Mouse (Mus musculus) small intestine, adult 2 months (tissue): ENCODE data around the gene Gale.

Experiments used
- CTCF ChIP-seq: fragments of 200-500 bp; IDR thresholded peaks from 2 replicates; pipeline ENCODE4 v1.5.1; 2012; ENCODE audit warnings: low read depth, mild to moderate bottlenecking, control low read depth, inconsistent platforms, low read length, moderate library complexity, mixed read lengths; ENCODE audit not compliant: insufficient replicate concordance, insufficient read length; ENCODE audit errors: extremely low read depth
- POLR2A ChIP-seq: fragments of 200-500 bp; IDR thresholded peaks from 2 replicates; pipeline ENCODE4 v1.6.1; 2012; ENCODE audit warnings: low read depth, mild to moderate bottlenecking, control low read depth, inconsistent platforms, low read length, moderate library complexity

DNA sequence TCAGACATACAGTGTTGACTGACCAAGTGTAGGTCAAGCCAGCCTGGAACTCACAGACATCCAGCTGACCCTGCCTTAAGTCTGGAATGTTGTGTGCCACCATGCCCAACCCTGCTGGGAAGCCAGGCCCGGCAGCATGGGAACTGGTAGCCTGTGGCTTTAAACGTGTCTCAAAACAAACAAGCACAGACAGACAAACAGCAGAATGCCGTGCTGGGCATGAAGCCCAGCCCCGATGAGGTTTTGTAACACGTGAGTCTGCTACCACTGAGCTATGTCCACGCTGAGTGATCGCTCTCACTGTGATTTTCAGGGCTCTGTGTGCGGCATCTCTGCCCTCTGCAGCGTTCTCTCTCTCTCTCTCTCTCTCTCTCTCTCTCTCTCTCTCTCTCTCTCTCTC lies 7.6 kb upstream of the Gale start:
- TF ChIP-seq POLR2A = no peak
- TF ChIP-seq CTCF = no peak
